Comparison of ENCODE assay signal across 8 mouse cellular contexts in the genomic region with DNA sequence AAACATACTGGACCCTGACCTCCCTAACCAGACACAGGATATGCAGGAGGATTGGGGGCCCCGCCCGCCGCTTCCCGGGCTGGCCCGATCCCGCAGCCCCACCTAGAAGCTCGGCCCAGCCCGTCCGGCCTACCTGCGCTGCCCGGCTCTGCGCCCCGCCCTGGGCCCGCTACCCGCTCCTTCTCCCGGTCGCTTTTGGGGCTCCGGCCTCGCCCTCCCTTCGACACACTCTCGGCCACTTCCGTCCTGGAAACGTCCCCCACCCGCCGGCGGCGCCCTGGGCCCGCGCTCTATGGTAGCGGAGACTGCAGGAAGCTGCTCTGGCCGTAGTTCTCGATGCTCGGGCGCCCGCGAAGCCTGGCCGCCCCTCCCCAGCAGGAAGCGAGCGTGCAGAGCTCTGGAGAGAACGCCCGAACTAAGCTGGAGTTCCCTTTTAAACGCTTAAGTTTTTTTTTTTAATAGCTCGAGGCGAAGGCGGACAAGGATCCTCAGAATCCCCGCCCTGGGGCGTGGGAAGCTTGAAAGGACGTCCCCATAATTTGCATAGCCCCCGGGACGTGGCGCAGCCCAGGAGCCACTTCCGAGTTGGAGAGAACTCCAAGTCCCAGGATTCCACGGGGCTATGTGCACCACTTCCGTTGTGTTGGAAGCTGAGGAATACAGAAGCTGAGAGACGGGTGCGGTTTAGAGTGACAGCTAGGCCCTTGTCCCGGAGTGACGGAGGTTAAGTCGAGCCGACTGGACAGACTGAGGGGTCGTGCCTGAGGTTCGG. TPM values are rescaled to one million over a fixed set of nuclear protein-coding genes. Genes with fewer than 3 reads are reported as not detected.
DNase-seq lines count a peak whose midpoint lies in the region; ATAC-seq lines count a peak whose summit lies in the region.

Gene Creb3 (plus strand): TSS at position 336 of the 772 bp plus-strand sequence.
Gene Tln1 (minus strand): TSS at position 695 of the 772 bp plus-strand sequence.

- peak; percentile 71 for ATAC-seq in megakaryocyte progenitor cell, adult 5-6 weeks (replicated peaks; ENCODE audit: poor library complexity)

- peak; percentile 98 for DNase-seq in adipocyte (ENCODE audit: low spot score)
- peak; percentile 98 for DNase-seq in embryo, embryonic 10 days (ENCODE audit: low spot score)
- peak; percentile 90 for DNase-seq in gastrocnemius, postnatal 10 days
- peak; percentile 97 for DNase-seq in induced T-regulatory cell, adult 2 months (ENCODE audit: low read depth)
- DNase-seq in left cerebral cortex, adult 9 months (ENCODE audit: low spot score in 2 of 2), result peak; percentile 88 to 96
- peak; percentile 91 for DNase-seq in right cerebral cortex, postnatal 14 days
- DNase-seq in urinary bladder, postnatal 36 days (ENCODE audit: low spot score in 2 of 2), result peak; percentile 93 to 95

RNA-seq across cellular contexts. Expression of gene Creb3, which starts in this region (rescaled TPM):
- total RNA-seq in gastrocnemius, postnatal 10 days (2021), result 10 to 100 TPM; 39.6 to 45.0 TPM
- 8.9 and 10.3 TPM in 2 replicates for total RNA-seq in megakaryocyte progenitor cell, adult 5-6 weeks (2015)
- total RNA-seq in megakaryocyte progenitor cell, adult 5-6 weeks (2017), result 41.6 and 64.7 TPM in 2 replicates

RNA-seq across cellular contexts. Expression of gene Tln1, which starts in this region (rescaled TPM):
- total RNA-seq in gastrocnemius, postnatal 10 days (2021), result 100 to 1,000 TPM in 1 of 2 experiments, 10 to 100 TPM in 1; 84.9 to 112 TPM
- total RNA-seq in megakaryocyte progenitor cell, adult 5-6 weeks (2015), result 125 and 138 TPM in 2 replicates
- total RNA-seq in megakaryocyte progenitor cell, adult 5-6 weeks (2017), result 167 and 253 TPM in 2 replicates

Comparison
In these comparisons a context has a peak if more than half of its experiments do, and no peak if none do; other contexts are left out.
1. Peak in every context shown above with its lines: DNase-seq and ATAC-seq.